Mouse (Mus musculus): ENCODE data around the gene Fam47e. TPM values are rescaled to one million over a fixed set of nuclear protein-coding genes. Genes with fewer than 3 reads are reported as not detected.

Fam47e gene
- polyA plus RNA-seq, 1 experiment from 2014 or later = not detected

GRCm38 (mm10) chr5:92554443-92554842 is 426 bp upstream of the Fam47e start:
- no peaks in the 10 kb centered on the region for H3K4me1 ChIP-seq
- 71% methylated on average over 4 of the region's 4 CpGs for WGBS
- ATAC-seq (ENCODE audit: extremely low read depth, insufficient number of reproducible peaks, low FRiP score, low TSS enrichment) = no peak
- no peak overlapping the region for H3K9ac ChIP-seq
- no peaks in the 10 kb centered on the region for H3K27me3 ChIP-seq (replicated peaks)
- no peak overlapping the region for H3K4me2 ChIP-seq
- H3K9me3 ChIP-seq = 0 out of 2 replicates have a peak, but pooled peaks cover 7% of the 10 kb centered on the region
- H3K4me3 ChIP-seq = no peak overlapping the region
- H3K27ac ChIP-seq (replicated peaks) = no peak overlapping the region
- H3K36me3 ChIP-seq = no peaks in the 10 kb centered on the region

- WGBS = 93% methylated on average over 1 of the region's 1 CpGs
Observed at GRCm38 (mm10) chr5:92555905-92556304, 1.0 kb downstream of the Fam47e start.

GRCm38 (mm10) chr5:92557508-92557907 is 2.6 kb downstream of the Fam47e start:
- Histone ChIP-seq H3K9me3 (0 out of 2 replicates have a peak, but pooled peaks cover 7% of the 10 kb centered on the region), H3K4me1 (peaks cover 10% of the 10 kb centered on the region), H3K9ac (no peak overlapping the region), H3K4me3 (no peak overlapping the region), H3K36me3 (no peaks in the 10 kb centered on the region), H3K27ac (replicated peaks) (no peak overlapping the region), H3K27me3 (replicated peaks) (no peaks in the 10 kb centered on the region), H3K4me2 (no peak overlapping the region)
- no peak for ATAC-seq (ENCODE audit: extremely low read depth, insufficient number of reproducible peaks, low FRiP score, low TSS enrichment)
- WGBS = 80% methylated on average over 1 of the region's 1 CpGs

More at GRCm38 (mm10) chr5:92555905-92556304, 1.0 kb downstream of the Fam47e start:
- ATAC-seq (ENCODE audit: extremely low read depth, insufficient number of reproducible peaks, low FRiP score, low TSS enrichment) = no peak
- no peak overlapping the region for H3K4me2 ChIP-seq
- no peak overlapping the region for H3K9ac ChIP-seq
- H3K4me1 ChIP-seq = peaks cover 10% of the 10 kb centered on the region
- H3K4me3 ChIP-seq = no peak overlapping the region
- H3K27me3 ChIP-seq (replicated peaks) = no peaks in the 10 kb centered on the region
- H3K36me3 ChIP-seq = no peaks in the 10 kb centered on the region
- no peak overlapping the region for H3K27ac ChIP-seq (replicated peaks)
- H3K9me3 ChIP-seq = 0 out of 2 replicates have a peak, but pooled peaks cover 7% of the 10 kb centered on the region

- Histone ChIP-seq H3K27ac (replicated peaks) (no peak overlapping the region), H3K9ac (no peak overlapping the region), H3K4me1 (peaks cover 10% of the 10 kb centered on the region), H3K9me3 (no peaks in the 10 kb centered on the region), H3K4me3 (no peak overlapping the region), H3K27me3 (replicated peaks) (no peaks in the 10 kb centered on the region), H3K36me3 (no peaks in the 10 kb centered on the region), H3K4me2 (no peak overlapping the region)
- WGBS = 60% methylated on average over 2 of the region's 2 CpGs
- no peak for ATAC-seq (ENCODE audit: extremely low read depth, insufficient number of reproducible peaks, low FRiP score, low TSS enrichment)
Observed at GRCm38 (mm10) chr5:92560201-92560600, 5.3 kb downstream of the Fam47e start.

GRCm38 (mm10) chr5:92562002-92562401 is 7.1 kb downstream of the Fam47e start:
- Histone ChIP-seq H3K27ac (replicated peaks) (no peak overlapping the region), H3K4me3 (no peak overlapping the region), H3K9me3 (no peaks in the 10 kb centered on the region), H3K4me2 (no peak overlapping the region), H3K27me3 (replicated peaks) (no peaks in the 10 kb centered on the region), H3K4me1 (peaks cover 10% of the 10 kb centered on the region), H3K36me3 (no peaks in the 10 kb centered on the region), H3K9ac (no peak overlapping the region)
- WGBS = 77% methylated on average over 13 of the region's 13 CpGs
- no peak for ATAC-seq (ENCODE audit: extremely low read depth, insufficient number of reproducible peaks, low FRiP score, low TSS enrichment)

- Histone ChIP-seq H3K27ac (replicated peaks) (no peak overlapping the region), H3K36me3 (no peaks in the 10 kb centered on the region), H3K9ac (no peak overlapping the region), H3K27me3 (replicated peaks) (no peaks in the 10 kb centered on the region), H3K4me3 (no peak overlapping the region), H3K4me2 (no peak overlapping the region), H3K9me3 (no peaks in the 10 kb centered on the region), H3K4me1 (no peaks in the 10 kb centered on the region)
- 80% methylated on average over 4 of the region's 4 CpGs for WGBS
- ATAC-seq (ENCODE audit: extremely low read depth, insufficient number of reproducible peaks, low FRiP score, low TSS enrichment) = no peak
Observed at GRCm38 (mm10) chr5:92571232-92571631, 16.4 kb downstream of the Fam47e start.

- peaks cover 4% of the 10 kb centered on the region; the same call in 1 of the 2 replicates for H3K4me1 ChIP-seq
- no peak overlapping the region for H3K9ac ChIP-seq
- no peak overlapping the region for H3K4me2 ChIP-seq
- no peak overlapping the region for H3K4me3 ChIP-seq
- peaks cover 5% of the 10 kb centered on the region for H3K27me3 ChIP-seq (replicated peaks)
- no peaks in the 10 kb centered on the region for H3K9me3 ChIP-seq
- WGBS = 79% methylated on average over 14 of the region's 14 CpGs
- no peaks in the 10 kb centered on the region for H3K36me3 ChIP-seq
- H3K27ac ChIP-seq (replicated peaks) = no peak overlapping the region
- ATAC-seq (ENCODE audit: extremely low read depth, insufficient number of reproducible peaks, low FRiP score, low TSS enrichment) = no peak
Observed at GRCm38 (mm10) chr5:92579559-92579958, 24.7 kb downstream of the Fam47e start.

GRCm38 (mm10) chr5:92585932-92586331 is 31.1 kb downstream of the Fam47e start:
- Histone ChIP-seq H3K4me3 (no peak overlapping the region), H3K9ac (no peak overlapping the region), H3K36me3 (no peaks in the 10 kb centered on the region), H3K9me3 (no peaks in the 10 kb centered on the region), H3K4me1 (peaks cover 6% of the 10 kb centered on the region; the same call in 1 of the 2 replicates), H3K27ac (replicated peaks) (no peak overlapping the region), H3K4me2 (no peak overlapping the region), H3K27me3 (replicated peaks) (no peaks in the 10 kb centered on the region)
- 48% methylated on average over 10 of the region's 10 CpGs for WGBS
- ATAC-seq (ENCODE audit: extremely low read depth, insufficient number of reproducible peaks, low FRiP score, low TSS enrichment) = no peak

- no peak for ATAC-seq (ENCODE audit: extremely low read depth, insufficient number of reproducible peaks, low FRiP score, low TSS enrichment)
- no peaks in the 10 kb centered on the region for H3K9me3 ChIP-seq
- no peaks in the 10 kb centered on the region for H3K36me3 ChIP-seq
- H3K27me3 ChIP-seq (replicated peaks) = peaks cover 4% of the 10 kb centered on the region; the same call in 1 of the 2 replicates
- no peak overlapping the region for H3K4me2 ChIP-seq
- 62% methylated on average over 5 of the region's 5 CpGs for WGBS
- H3K9ac ChIP-seq = no peak overlapping the region
- H3K4me3 ChIP-seq = no peak overlapping the region
- no peak overlapping the region for H3K27ac ChIP-seq (replicated peaks)
- H3K4me1 ChIP-seq = no peaks in the 10 kb centered on the region
Observed at GRCm38 (mm10) chr5:92595026-92595425, 40.2 kb downstream of the Fam47e start.

GRCm38 (mm10) chr5:92596865-92597264 is 42.0 kb downstream of the Fam47e start:
- Histone ChIP-seq H3K4me2 (no peak overlapping the region), H3K4me3 (no peak overlapping the region), H3K27ac (replicated peaks) (no peak overlapping the region), H3K9ac (no peak overlapping the region), H3K4me1 (no peaks in the 10 kb centered on the region), H3K36me3 (no peaks in the 10 kb centered on the region), H3K9me3 (no peaks in the 10 kb centered on the region), H3K27me3 (replicated peaks) (peaks cover 13% of the 10 kb centered on the region; the same call in 1 of the 2 replicates)
- WGBS = 84% methylated on average over 8 of the region's 8 CpGs
- no peak for ATAC-seq (ENCODE audit: extremely low read depth, insufficient number of reproducible peaks, low FRiP score, low TSS enrichment)

- 66% methylated on average over 10 of the region's 10 CpGs for WGBS
- Histone ChIP-seq H3K4me3 (no peak overlapping the region), H3K4me1 (peaks cover 3% of the 10 kb centered on the region), H3K9ac (no peak overlapping the region), H3K4me2 (no peak overlapping the region), H3K36me3 (no peaks in the 10 kb centered on the region), H3K27me3 (replicated peaks) (peaks cover 15% of the 10 kb centered on the region; the same call in 1 of the 2 replicates), H3K27ac (replicated peaks) (no peak overlapping the region), H3K9me3 (no peaks in the 10 kb centered on the region)
- no peak for ATAC-seq (ENCODE audit: extremely low read depth, insufficient number of reproducible peaks, low FRiP score, low TSS enrichment)
Observed at GRCm38 (mm10) chr5:92599030-92599429, 44.2 kb downstream of the Fam47e start.

Measured in heart, embryonic 13.5 days (tissue).